Mouse (Mus musculus): ENCODE measurements at regions not wholly inside any gene's neighbourhood (a gene's known extent, or its start where the extent isn't known, plus 50 kb on each side); places are given as distances from the start of the nearest gene placed in this dataset.

GRCm38 (mm10) chr1:64220486-64220885 is 98.4 kb upstream of the Klf7 start:
- TF ChIP-seq CTCF (IDR thresholded peaks at IDR 0.05; ENCODE audit: low read depth) (no peak), EP300 (IDR thresholded peaks at IDR 0.05; ENCODE audit: low read depth) (no peak)
